Mouse (Mus musculus) adipose tissue, adult 10 weeks (tissue): ENCODE measurements around the gene Elfn2. TPM values are rescaled to one million over a fixed set of nuclear protein-coding genes. Genes with fewer than 3 reads are reported as not detected.

Source experiments
- polyA plus RNA-seq: library from polyadenylated mRNA; stranded (reverse); fragments of 350-450 nt; fragmentation: Illumina TruSeq; extraction: RNeasy Lipid Tissue Mini Kit (QIAGEN cat#74804); gene quantifications from one replicate; pipeline ENCODE4 v1.2.3, GENCODE M21; 2014; ENCODE audit warnings: low read depth, low replicate concordance

Elfn2 gene
- polyA plus RNA-seq, result 0.46 TPM

DNA sequence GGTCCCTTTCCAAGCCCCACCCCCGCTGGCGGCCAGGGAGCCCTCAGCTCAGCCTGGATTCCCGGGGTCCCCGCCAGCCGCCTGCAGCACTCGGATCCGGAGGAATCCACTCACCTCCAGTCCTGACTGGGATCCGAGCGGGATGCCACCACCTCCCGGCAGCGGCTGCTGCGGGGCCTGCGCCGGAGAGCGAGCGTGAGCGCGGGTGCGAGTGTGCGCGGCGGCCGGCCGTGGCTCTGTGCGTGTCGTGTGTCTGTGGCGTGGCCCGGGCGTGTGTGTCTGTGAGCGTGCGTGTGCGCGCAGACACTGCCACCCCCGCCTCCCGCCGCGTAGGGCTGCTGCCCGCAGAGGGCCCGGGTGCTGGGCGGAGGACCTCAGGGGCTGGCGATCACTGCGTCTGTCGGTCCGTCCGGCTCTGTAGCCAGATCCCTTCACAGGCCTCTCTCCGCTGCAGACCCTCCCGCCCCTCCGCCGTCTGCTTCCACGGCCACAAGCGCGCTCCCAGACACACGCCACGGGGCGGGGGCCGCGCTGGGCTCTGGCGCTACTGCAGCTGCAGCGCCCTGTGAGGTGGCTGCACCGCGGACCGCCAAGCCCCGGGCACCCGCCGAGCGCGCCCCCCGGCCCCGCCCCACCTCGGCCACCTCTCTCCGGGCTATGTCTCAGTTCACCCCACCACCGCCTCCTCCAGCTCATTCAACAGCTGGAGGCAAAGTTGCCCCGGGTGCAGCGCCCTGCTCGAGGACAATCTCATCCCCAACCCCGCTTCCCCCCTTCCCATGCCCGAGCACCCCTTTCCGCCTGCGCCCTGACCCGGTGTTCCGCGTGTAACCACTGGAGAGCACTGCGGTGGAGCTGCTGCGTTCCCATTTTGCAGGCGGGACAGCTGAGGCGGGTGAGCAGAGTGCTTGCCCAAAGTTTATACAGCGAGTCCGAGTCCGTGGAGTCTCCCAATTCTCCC lies at the start of gene Elfn2:
Gene Elfn2 (minus strand): TSS at position 482 of the 961 bp plus-strand sequence.

Other genes starting within 250 kb of the Elfn2 start
- 2.5 TPM for gene Il2rb, start 223.5 kb downstream of the Elfn2 start, polyA plus RNA-seq
- 14.7 TPM for gene C1qtnf6, start 187.4 kb downstream of the Elfn2 start, polyA plus RNA-seq
- not detected for gene Sstr3, start 174.1 kb downstream of the Elfn2 start, polyA plus RNA-seq
- 9.9 TPM for gene Rac2, start 146.0 kb downstream of the Elfn2 start, polyA plus RNA-seq
- gene Cyth4, start 121.7 kb downstream of the Elfn2 start, polyA plus RNA-seq, result 28.4 TPM
- 38.6 TPM for gene Mfng, start 54.7 kb upstream of the Elfn2 start, polyA plus RNA-seq
- gene Card10, start 84.3 kb upstream of the Elfn2 start, polyA plus RNA-seq, result 22.6 TPM
- gene Cdc42ep1, start 123.9 kb upstream of the Elfn2 start, polyA plus RNA-seq, result 41.9 TPM
- 4.6 TPM for gene Lgals2, start 136.8 kb upstream of the Elfn2 start, polyA plus RNA-seq
- 49.2 TPM for gene Gga1, start 158.4 kb upstream of the Elfn2 start, polyA plus RNA-seq
- not detected for gene Gm49510, start 180.9 kb upstream of the Elfn2 start, polyA plus RNA-seq
- 11.6 TPM for gene Sh3bp1, start 181.0 kb upstream of the Elfn2 start, polyA plus RNA-seq
- gene Pdxp, start 195.1 kb upstream of the Elfn2 start, polyA plus RNA-seq, result 3.2 TPM
- 1,028 TPM for gene Lgals1, start 208.0 kb upstream of the Elfn2 start, polyA plus RNA-seq
- gene Nol12, start 216.2 kb upstream of the Elfn2 start, polyA plus RNA-seq, result 33.5 TPM
- 45.1 TPM for gene Triobp, start 229.0 kb upstream of the Elfn2 start, polyA plus RNA-seq